Mouse (Mus musculus): ENCODE data around the gene Ppm1l.
"Not testable (repeated sequence)": the region's sequence is repeated elsewhere in the genome, so short reads cannot be mapped to it uniquely, and the experiment has no call there.

DNA sequence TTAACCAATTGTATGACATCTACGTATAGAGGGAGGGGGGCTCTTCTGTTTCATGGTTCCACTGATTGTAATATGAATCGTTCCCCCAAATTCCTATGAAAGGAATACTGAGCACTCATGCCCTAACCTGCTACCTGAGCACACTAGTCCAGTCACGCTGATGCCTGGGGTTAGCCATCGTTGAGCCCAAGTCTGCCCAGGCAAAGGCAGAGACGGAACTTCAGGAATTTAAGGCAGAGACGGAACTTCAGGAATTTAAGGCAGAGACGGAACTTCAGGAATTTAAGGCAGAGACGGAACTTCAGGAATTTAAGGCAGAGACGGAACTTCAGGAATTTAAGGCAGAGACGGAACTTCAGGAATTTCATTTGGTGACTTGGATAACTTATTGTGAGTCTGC lies 75.2 kb downstream of the Ppm1l start:
- not testable (repeated sequence) for TF ChIP-seq EP300 (IDR thresholded peaks at IDR 0.05; ENCODE audit: low read depth in 1 of 2, low read length in 2 of 2); SIN3A (IDR thresholded peaks at IDR 0.05; ENCODE audit: low read length); GATA1 (IDR thresholded peaks at IDR 0.05; ENCODE audit: low read depth, low read length); JUND (IDR thresholded peaks at IDR 0.05; ENCODE audit: low read depth, low read length); CTCF (IDR thresholded peaks at IDR 0.05 in 2 of 3, conservative IDR thresholded peaks at IDR 0.05 in 1 of 3; ENCODE audit: control insufficient read depth in 1 of 3, insufficient read depth in 1 of 3, low read depth in 2 of 3, low read length in 3 of 3, poor library complexity in 1 of 3, severe bottlenecking in 1 of 3); MYC (IDR thresholded peaks at IDR 0.05; ENCODE audit: low read depth, low read length); CHD1 (IDR thresholded peaks at IDR 0.05; ENCODE audit: low read depth, low read length)
